In genomic region chr9:103536059-103536634, GRCm38 (mm10) we compare ENCODE assay signal across 23 mouse cellular contexts. TPM values are rescaled to one million over a fixed set of nuclear protein-coding genes. Genes with fewer than 3 reads are reported as not detected.
A peak's percentile ranks its signal among the peaks of the same experiment; 100 is the strongest.
DNase-seq lines count a peak whose midpoint lies in the region; ATAC-seq and TF ChIP-seq lines count a peak whose summit lies in the region.
"Had no signal": no experiment of that assay in that cellular context is flagged by ENCODE, and none has a peak within 500 bp of the region (broad histone marks: within the 10 kb centered on the region; RNA-seq: fewer than 3 reads in every experiment).

No protein-coding gene starts in this region.

- no peak for ATAC-seq in forebrain, embryonic 16.5 days
- ATAC-seq: hindbrain, postnatal 0 days; intestine, embryonic 15.5 days had no signal

- no peak overlapping the region for H3K4me3 ChIP-seq in forebrain, embryonic 16.5 days (replicated peaks; ENCODE audit: low read length)
- no peak overlapping the region for H3K4me3 ChIP-seq in forebrain, embryonic 10.5 days
- H3K4me3 ChIP-seq in E14TG2a.4 (replicated peaks; ENCODE audit: low read length) = peak overlapping the region; percentile 65
- no peak overlapping the region for H3K4me3 ChIP-seq in hindbrain, embryonic 10.5 days
- H3K4me3 ChIP-seq: embryonic facial prominence, embryonic 13.5 days; erythroblast, embryonic 14.5 days; forebrain, embryonic 12.5 days; heart, embryonic 10.5 days; hindbrain, embryonic 13.5 days; intestine, embryonic 15.5 days had no signal

- no peak overlapping the region for H3K9ac ChIP-seq in forebrain, embryonic 16.5 days (replicated peaks; ENCODE audit: low read depth, low read length)
- H3K9ac ChIP-seq: embryonic facial prominence, embryonic 13.5 days; forebrain, embryonic 12.5 days; hindbrain, embryonic 13.5 days; intestine, embryonic 15.5 days had no signal

- H3K27ac ChIP-seq in forebrain, embryonic 16.5 days (ENCODE audit: low read length) = peak overlapping the region; percentile 18; the same call in 1 of the 2 replicates
- no peak overlapping the region for H3K27ac ChIP-seq in forebrain, embryonic 10.5 days
- no peak overlapping the region for H3K27ac ChIP-seq in hindbrain, embryonic 10.5 days
- H3K27ac ChIP-seq: embryonic facial prominence, embryonic 13.5 days; heart, embryonic 10.5 days; hindbrain, postnatal 0 days; intestine, embryonic 15.5 days had no signal

- intact Hi-C loops in gastrocnemius, postnatal 36 days (cut with DNase I) = no loop called here

- no peak for TF ChIP-seq CTCF in E14TG2a.4 (conservative IDR thresholded peaks at IDR 0.05; ENCODE audit: low read length)

- no peaks in the 10 kb centered on the region for H3K9me3 ChIP-seq in forebrain, embryonic 16.5 days (ENCODE audit: control insufficient read depth, low read length)
- H3K9me3 ChIP-seq in forebrain, embryonic 10.5 days = peaks cover 3% of the 10 kb centered on the region; the same call in 1 of the 2 replicates
- no peaks in the 10 kb centered on the region; the same call in 1 of the 2 replicates for H3K9me3 ChIP-seq in E14TG2a.4 (ENCODE audit: low read length)
- H3K9me3 ChIP-seq in hindbrain, embryonic 10.5 days = no peaks in the 10 kb centered on the region
- H3K9me3 ChIP-seq: embryonic facial prominence, embryonic 13.5 days; forebrain, embryonic 12.5 days; heart, embryonic 10.5 days; hindbrain, embryonic 13.5 days; intestine, embryonic 15.5 days had no signal

- 70% methylated on average over 6 of the region's 6 CpGs for WGBS in forebrain, embryonic 16.5 days
- WGBS in forebrain, embryonic 10.5 days = 87% methylated on average over 6 of the region's 6 CpGs
- WGBS in hindbrain, embryonic 10.5 days = 85% methylated on average over 6 of the region's 6 CpGs

- no peak overlapping the region for H3K4me2 ChIP-seq in forebrain, embryonic 16.5 days (ENCODE audit: low read length)
- H3K4me2 ChIP-seq: embryonic facial prominence, embryonic 13.5 days; forebrain, embryonic 12.5 days; hindbrain, embryonic 13.5 days; intestine, embryonic 15.5 days had no signal

- no peak for DNase-seq in forebrain, embryonic 10.5 days (ENCODE audit: extremely low spot score, low spot score)
- DNase-seq in R1 (ENCODE audit: low read depth, low spot score) = peak; percentile 96
- DNase-seq in hindbrain, embryonic 10.5 days (ENCODE audit: low spot score) = no peak
- no peak for DNase-seq in frontal cortex, postnatal 36 days (ENCODE audit: low spot score in 2 of 2)
- DNase-seq in gastrocnemius, postnatal 36 days = no peak
- DNase-seq: adrenal gland, adult 2 months; adrenal gland, postnatal 25 days; cerebellum, adult 18-20 months; cerebellum, postnatal 10 days; heart, adult 18-20 months; heart, postnatal 10 days; heart, postnatal 4 days; kidney, adult 8-10 months had no signal

- H3K36me3 ChIP-seq in forebrain, embryonic 16.5 days (ENCODE audit: control insufficient read depth, insufficient read depth) = no peaks in the 10 kb centered on the region
- H3K36me3 ChIP-seq in forebrain, embryonic 10.5 days (replicated peaks) = no peaks in the 10 kb centered on the region
- H3K36me3 ChIP-seq in E14TG2a.4 (ENCODE audit: insufficient read depth, low read length) = no peaks in the 10 kb centered on the region
- no peaks in the 10 kb centered on the region for H3K36me3 ChIP-seq in hindbrain, embryonic 10.5 days
- H3K36me3 ChIP-seq: embryonic facial prominence, embryonic 13.5 days; forebrain, embryonic 12.5 days; G1E; hindbrain, embryonic 13.5 days; intestine, embryonic 15.5 days had no signal

- H3K4me1 ChIP-seq in forebrain, embryonic 16.5 days (replicated peaks; ENCODE audit: control insufficient read depth, insufficient read depth, low read length) = peaks cover 48% of the 10 kb centered on the region
- peaks cover 37% of the 10 kb centered on the region for H3K4me1 ChIP-seq in forebrain, embryonic 10.5 days
- peaks cover 15% of the 10 kb centered on the region for H3K4me1 ChIP-seq in E14TG2a.4 (replicated peaks; ENCODE audit: low read depth, low read length)
- peaks cover 33% of the 10 kb centered on the region for H3K4me1 ChIP-seq in hindbrain, embryonic 10.5 days (replicated peaks)
- H3K4me1 ChIP-seq: embryonic facial prominence, embryonic 13.5 days; intestine, embryonic 15.5 days had no signal

- no peaks in the 10 kb centered on the region for H3K27me3 ChIP-seq in forebrain, embryonic 16.5 days (replicated peaks; ENCODE audit: control insufficient read depth, insufficient read depth, low read length)
- H3K27me3 ChIP-seq in forebrain, embryonic 10.5 days (ENCODE audit: poor library complexity, severe bottlenecking) = peaks cover 22% of the 10 kb centered on the region; the same call in 1 of the 2 replicates
- no peaks in the 10 kb centered on the region for H3K27me3 ChIP-seq in E14TG2a.4 (ENCODE audit: insufficient read depth, low read length)
- no peaks in the 10 kb centered on the region for H3K27me3 ChIP-seq in hindbrain, embryonic 10.5 days (ENCODE audit: insufficient read depth, poor library complexity, severe bottlenecking)
- H3K27me3 ChIP-seq: embryonic facial prominence, embryonic 13.5 days; intestine, embryonic 15.5 days had no signal

RNA-seq across cellular contexts. Expression of gene Bfsp2, which starts 55.9 kb away (rescaled TPM):
- polyA plus RNA-seq in forebrain, embryonic 16.5 days (2015; fragmentation: Nextera tagmentation; extraction: Ambion mirVana) = 0.90 and 1.1 TPM in 2 replicates
- polyA plus RNA-seq in forebrain, embryonic 10.5 days (2016; fragmentation: Nextera tagmentation; extraction: Ambion mirVana) = 0.59 and 0.79 TPM in 2 replicates
- polyA plus RNA-seq in hindbrain, embryonic 10.5 days (2016; fragmentation: Nextera tagmentation; extraction: Ambion mirVana) = 0.90 and 2.5 TPM in 2 replicates
- under 1 TPM; 0.35 to 0.71 TPM for total RNA-seq in gastrocnemius, postnatal 36 days (2021)
- total RNA-seq: adrenal gland, adult 2 months; adrenal gland, postnatal 25 days; G1E had no signal
- polyA plus RNA-seq: adrenal gland, adult 2 months; G1E had no signal
